Mouse (Mus musculus): ENCODE results near the gene Usp53.

- TF ChIP-seq FLI1 (IDR thresholded peaks at IDR 0.05; ENCODE audit: low read length) = no peak
- no peak for TF ChIP-seq GATA1 (IDR thresholded peaks at IDR 0.05; ENCODE audit: borderline replicate concordance, low read length)
These were observed 65.6 kb downstream of the Usp53 start for GRCm38 (mm10) chr3:122918672-122919071.

Measured in megakaryocyte, embryonic 14.5 days (primary cell).